7 mouse cellular contexts compared by ENCODE assay signal in the genomic region with DNA sequence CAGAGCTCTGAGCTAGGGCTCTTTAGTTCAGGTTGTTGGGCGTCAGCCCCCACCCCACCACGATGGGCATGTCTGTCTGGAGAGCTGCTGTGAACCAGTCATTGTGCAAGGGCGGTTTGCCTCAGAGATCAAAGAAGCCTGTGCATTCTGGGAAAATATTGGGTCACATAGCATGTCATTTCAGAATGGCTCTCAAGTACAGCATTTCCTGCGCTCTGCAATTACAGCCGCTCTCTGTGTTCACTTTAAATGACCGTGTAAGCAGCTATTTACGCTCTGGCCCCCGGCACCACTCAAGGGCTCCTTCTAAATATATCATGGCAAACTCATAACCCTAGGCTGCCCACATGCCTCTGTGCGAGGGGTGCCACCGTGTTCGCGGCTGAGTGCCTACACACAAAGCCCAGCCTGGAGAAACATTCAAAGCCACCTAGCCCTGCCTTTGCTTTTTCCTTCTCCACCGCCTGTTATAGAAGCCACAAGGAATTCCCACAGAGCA.
DNase-seq lines count a peak whose midpoint lies in the region; ATAC-seq and TF ChIP-seq lines count a peak whose summit lies in the region.

No protein-coding gene starts in this region.

- no peaks in the 10 kb centered on the region for H3K4me1 ChIP-seq in forebrain, postnatal 0 days (ENCODE audit: insufficient read depth)
- no peaks in the 10 kb centered on the region for H3K4me1 ChIP-seq in limb, embryonic 15.5 days

- peak; percentile 44 for ATAC-seq in Patski
- ATAC-seq in forebrain, postnatal 0 days, result peak; percentile 66
- ATAC-seq in limb, embryonic 15.5 days (ENCODE audit: insufficient number of reproducible peaks, low FRiP score, low TSS enrichment, low read depth), result 0 out of 2 replicates have a peak, but pooled peaks have one; percentile 33
- no peak for ATAC-seq in erythroblast, adult 5-6 weeks (replicated peaks; ENCODE audit: low FRiP score, poor library complexity, severe bottlenecking)

- POLR2A ChIA-PET in Patski (lab: Charles Lee), result no interaction called here

- no peaks in the 10 kb centered on the region for H3K9me3 ChIP-seq in forebrain, postnatal 0 days (ENCODE audit: low read length)
- no peaks in the 10 kb centered on the region for H3K9me3 ChIP-seq in limb, embryonic 15.5 days

- no peak overlapping the region for H3K4me2 ChIP-seq in forebrain, postnatal 0 days (ENCODE audit: low read depth)
- H3K4me2 ChIP-seq in limb, embryonic 15.5 days, result no peak overlapping the region

- TF ChIP-seq CTCF in Patski (IDR thresholded peaks at IDR 0.05), result no peak
- TF ChIP-seq CTCF in forebrain, postnatal 0 days (IDR thresholded peaks at IDR 0.05; ENCODE audit: low read depth), result no peak

- in situ Hi-C loops in Patski (cut with MboI; ENCODE audit: low pct_unique_long_range_greater_than_20kb), result no loop called here

- H3K36me3 ChIP-seq in forebrain, postnatal 0 days (ENCODE audit: insufficient read depth), result no peaks in the 10 kb centered on the region
- no peaks in the 10 kb centered on the region for H3K36me3 ChIP-seq in limb, embryonic 15.5 days

- 26% methylated on average over 13 of the region's 13 CpGs for WGBS in forebrain, postnatal 0 days
- 52% methylated on average over 13 of the region's 13 CpGs for WGBS in limb, embryonic 15.5 days

- H3K27me3 ChIP-seq in Patski, result no peaks in the 10 kb centered on the region
- H3K27me3 ChIP-seq in forebrain, postnatal 0 days (ENCODE audit: insufficient read depth, low read length), result no peaks in the 10 kb centered on the region
- no peaks in the 10 kb centered on the region for H3K27me3 ChIP-seq in limb, embryonic 15.5 days

- CTCF ChIA-PET in Patski (lab: Charles Lee), result interaction anchor here (1.1 kb wide), 1 partner anchor 9 kb away, joined by 3 read pairs; no protein-coding TSS in a partner anchor

- no peak overlapping the region for H3K9ac ChIP-seq in forebrain, postnatal 0 days
- no peak overlapping the region for H3K9ac ChIP-seq in limb, embryonic 15.5 days

- no peak overlapping the region for H3K4me3 ChIP-seq in forebrain, postnatal 0 days (ENCODE audit: low read depth, low read length)
- H3K4me3 ChIP-seq in limb, embryonic 15.5 days, result no peak overlapping the region

- no peak overlapping the region for H3K27ac ChIP-seq in forebrain, postnatal 0 days (ENCODE audit: low read depth, low read length)
- H3K27ac ChIP-seq in limb, embryonic 15.5 days, result no peak overlapping the region

- DNase-seq in Muller cell, postnatal 12 days (ENCODE audit: inconsistent ontology term), result peak; percentile 98
- DNase-seq in Patski (ENCODE audit: low read depth, low spot score), result no peak
- peak; percentile 21 for DNase-seq in forebrain, postnatal 0 days
- no peak for DNase-seq in layer of hippocampus, adult 11-12 months (ENCODE audit: low spot score)
- DNase-seq in adrenal gland, adult 2 months, result no peak

Comparison
In these comparisons a context has a peak if more than half of its experiments do, and no peak if none do; other contexts are left out.
1. DNase-seq: peak in Muller cell, postnatal 12 days (single experiment) and forebrain, postnatal 0 days (single experiment); none in Patski (single experiment), layer of hippocampus, adult 11-12 months (single experiment) and adrenal gland, adult 2 months (single experiment).